Mouse (Mus musculus) heart, postnatal 0 days (tissue): Measurements from ENCODE around the gene Cdyl.

Experiments used
- CTCF ChIP-seq: IDR thresholded peaks from 2 replicates; pipeline ENCODE4 v1.5.1; 2016; ENCODE audit warnings: antibody characterized with exemption, control low read depth, low read depth
- EP300 ChIP-seq: IDR thresholded peaks from 2 replicates; pipeline ENCODE4 v1.6.1; 2016; ENCODE audit warnings: antibody characterized with exemption, low read depth

GRCm38 (mm10) chr13:35843383-35843782 lies 183.8 kb downstream of the Cdyl start:
- TF ChIP-seq CTCF (no peak), EP300 (no peak)
